Mouse (Mus musculus): ENCODE measurements around the gene Msgn1. TPM values are rescaled to one million over a fixed set of nuclear protein-coding genes. Genes with fewer than 3 reads are reported as not detected.

The Msgn1 gene
- polyA plus RNA-seq, 1 experiment = not detected

GRCm38 (mm10) chr12:11214776-11215175, 6.0 kb upstream of the Msgn1 start:
- no peak overlapping the region for H3K4me3 ChIP-seq (ENCODE audit: insufficient read depth, low read depth, low read length)
- no peaks in the 10 kb centered on the region for H3K4me1 ChIP-seq (ENCODE audit: control insufficient read depth, insufficient read depth, low read length)
- no peak for DNase-seq
- TF ChIP-seq POLR2A (IDR thresholded peaks at IDR 0.05; ENCODE audit: low read depth, low read length) (no peak), CTCF (conservative IDR thresholded peaks at IDR 0.05; ENCODE audit: insufficient read depth, insufficient read length, low read depth, low read length) (no peak)
- 0 out of 2 replicates have a peak, but pooled peaks cover 1% of the 10 kb centered on the region for H3K27me3 ChIP-seq (replicated peaks; ENCODE audit: control insufficient read depth, insufficient read depth, low read length)
- no peak overlapping the region for H3K27ac ChIP-seq (ENCODE audit: insufficient read depth, low read depth, low read length)
- no peaks in the 10 kb centered on the region for H3K36me3 ChIP-seq (ENCODE audit: control insufficient read depth, insufficient read depth, low read length)

GRCm38 (mm10) chr12:11212881-11213280, 4.1 kb upstream of the Msgn1 start:
- TF ChIP-seq CTCF (conservative IDR thresholded peaks at IDR 0.05; ENCODE audit: insufficient read depth, insufficient read length, low read depth, low read length) (no peak), POLR2A (IDR thresholded peaks at IDR 0.05; ENCODE audit: low read depth, low read length) (no peak)
- WGBS = 26% methylated on average over 1 of the region's 1 CpGs
- no peaks in the 10 kb centered on the region for H3K36me3 ChIP-seq (ENCODE audit: control insufficient read depth, insufficient read depth, low read length)
- H3K27me3 ChIP-seq (replicated peaks; ENCODE audit: control insufficient read depth, insufficient read depth, low read length) = no peaks in the 10 kb centered on the region
- H3K4me3 ChIP-seq (ENCODE audit: insufficient read depth, low read depth, low read length) = no peak overlapping the region
- no peak overlapping the region for H3K27ac ChIP-seq (ENCODE audit: insufficient read depth, low read depth, low read length)
- no peak for DNase-seq
- H3K4me1 ChIP-seq (ENCODE audit: control insufficient read depth, insufficient read depth, low read length) = no peaks in the 10 kb centered on the region

GRCm38 (mm10) chr12:11210361-11210760, 1.6 kb upstream of the Msgn1 start:
- Histone ChIP-seq H3K27ac (ENCODE audit: insufficient read depth, low read depth, low read length) (no peak overlapping the region), H3K27me3 (replicated peaks; ENCODE audit: control insufficient read depth, insufficient read depth, low read length) (no peaks in the 10 kb centered on the region), H3K4me3 (ENCODE audit: insufficient read depth, low read depth, low read length) (no peak overlapping the region), H3K4me1 (ENCODE audit: control insufficient read depth, insufficient read depth, low read length) (no peaks in the 10 kb centered on the region), H3K36me3 (ENCODE audit: control insufficient read depth, insufficient read depth, low read length) (no peaks in the 10 kb centered on the region)
- DNase-seq = no peak
- TF ChIP-seq POLR2A (IDR thresholded peaks at IDR 0.05; ENCODE audit: low read depth, low read length) = no peak
- no peak for TF ChIP-seq CTCF (conservative IDR thresholded peaks at IDR 0.05; ENCODE audit: insufficient read depth, insufficient read length, low read depth, low read length)
- WGBS = 62% methylated on average over 3 of the region's 3 CpGs

GRCm38 (mm10) chr12:11209636-11210035, 864 bp upstream of the Msgn1 start:
- H3K27me3 ChIP-seq (replicated peaks; ENCODE audit: control insufficient read depth, insufficient read depth, low read length) = no peaks in the 10 kb centered on the region
- DNase-seq = no peak
- H3K4me1 ChIP-seq (ENCODE audit: control insufficient read depth, insufficient read depth, low read length) = no peaks in the 10 kb centered on the region
- H3K27ac ChIP-seq (ENCODE audit: insufficient read depth, low read depth, low read length) = no peak overlapping the region
- 49% methylated on average over 5 of the region's 5 CpGs for WGBS
- no peak overlapping the region for H3K4me3 ChIP-seq (ENCODE audit: insufficient read depth, low read depth, low read length)
- no peak for TF ChIP-seq POLR2A (IDR thresholded peaks at IDR 0.05; ENCODE audit: low read depth, low read length)
- TF ChIP-seq CTCF (conservative IDR thresholded peaks at IDR 0.05; ENCODE audit: insufficient read depth, insufficient read length, low read depth, low read length) = no peak
- H3K36me3 ChIP-seq (ENCODE audit: control insufficient read depth, insufficient read depth, low read length) = no peaks in the 10 kb centered on the region

- WGBS = 65% methylated on average over 4 of the region's 4 CpGs
- DNase-seq = no peak
These were observed 2.5 kb downstream of the Msgn1 start for GRCm38 (mm10) chr12:11206321-11206720.

GRCm38 (mm10) chr12:11203694-11204665, 4.8 kb downstream of the Msgn1 start:
- Histone ChIP-seq H3K36me3 (ENCODE audit: control insufficient read depth, insufficient read depth, low read length) (no peaks in the 10 kb centered on the region), H3K27ac (ENCODE audit: insufficient read depth, low read depth, low read length) (peak overlapping the region; percentile 13; the same call in 1 of the 2 replicates), H3K27me3 (replicated peaks; ENCODE audit: control insufficient read depth, insufficient read depth, low read length) (no peaks in the 10 kb centered on the region), H3K4me1 (ENCODE audit: control insufficient read depth, insufficient read depth, low read length) (no peaks in the 10 kb centered on the region), H3K4me3 (ENCODE audit: insufficient read depth, low read depth, low read length) (no peak overlapping the region)
- peak; percentile 67 for DNase-seq
- 58% methylated on average over 18 of the region's 18 CpGs for WGBS
- TF ChIP-seq POLR2A (IDR thresholded peaks at IDR 0.05; ENCODE audit: low read depth, low read length) = no peak
- no peak for TF ChIP-seq CTCF (conservative IDR thresholded peaks at IDR 0.05; ENCODE audit: insufficient read depth, insufficient read length, low read depth, low read length)

More at GRCm38 (mm10) chr12:11206321-11206720, 2.5 kb downstream of the Msgn1 start:
- Histone ChIP-seq H3K27ac (ENCODE audit: insufficient read depth, low read depth, low read length) (no peak overlapping the region), H3K4me3 (ENCODE audit: insufficient read depth, low read depth, low read length) (no peak overlapping the region), H3K4me1 (ENCODE audit: control insufficient read depth, insufficient read depth, low read length) (no peaks in the 10 kb centered on the region), H3K27me3 (replicated peaks; ENCODE audit: control insufficient read depth, insufficient read depth, low read length) (no peaks in the 10 kb centered on the region), H3K36me3 (ENCODE audit: control insufficient read depth, insufficient read depth, low read length) (no peaks in the 10 kb centered on the region)
- TF ChIP-seq CTCF (conservative IDR thresholded peaks at IDR 0.05; ENCODE audit: insufficient read depth, insufficient read length, low read depth, low read length) = no peak
- TF ChIP-seq POLR2A (IDR thresholded peaks at IDR 0.05; ENCODE audit: low read depth, low read length) = no peak

- H3K4me1 ChIP-seq (ENCODE audit: control insufficient read depth, insufficient read depth, low read length) = no peaks in the 10 kb centered on the region
- no peaks in the 10 kb centered on the region for H3K36me3 ChIP-seq (ENCODE audit: control insufficient read depth, insufficient read depth, low read length)
- whole genome bisulfite sequencing = 75% methylated on average over 8 of the region's 8 CpGs
- no peak overlapping the region for H3K4me3 ChIP-seq (ENCODE audit: insufficient read depth, low read depth, low read length)
- DNase-seq = no peak
- TF ChIP-seq POLR2A (IDR thresholded peaks at IDR 0.05; ENCODE audit: low read depth, low read length) = no peak
- no peak for TF ChIP-seq CTCF (conservative IDR thresholded peaks at IDR 0.05; ENCODE audit: insufficient read depth, insufficient read length, low read depth, low read length)
- no peak overlapping the region for H3K27ac ChIP-seq (ENCODE audit: insufficient read depth, low read depth, low read length)
- H3K27me3 ChIP-seq (replicated peaks; ENCODE audit: control insufficient read depth, insufficient read depth, low read length) = no peaks in the 10 kb centered on the region
These were observed 6.3 kb downstream of the Msgn1 start for GRCm38 (mm10) chr12:11202476-11202875.

Data from kidney, adult 2 months (tissue).